Mouse (Mus musculus): ENCODE measurements at regions not wholly inside any gene's neighbourhood (a gene's known extent, or its start where the extent isn't known, plus 50 kb on each side); places are given as distances from the start of the nearest gene placed in this dataset.

DNA sequence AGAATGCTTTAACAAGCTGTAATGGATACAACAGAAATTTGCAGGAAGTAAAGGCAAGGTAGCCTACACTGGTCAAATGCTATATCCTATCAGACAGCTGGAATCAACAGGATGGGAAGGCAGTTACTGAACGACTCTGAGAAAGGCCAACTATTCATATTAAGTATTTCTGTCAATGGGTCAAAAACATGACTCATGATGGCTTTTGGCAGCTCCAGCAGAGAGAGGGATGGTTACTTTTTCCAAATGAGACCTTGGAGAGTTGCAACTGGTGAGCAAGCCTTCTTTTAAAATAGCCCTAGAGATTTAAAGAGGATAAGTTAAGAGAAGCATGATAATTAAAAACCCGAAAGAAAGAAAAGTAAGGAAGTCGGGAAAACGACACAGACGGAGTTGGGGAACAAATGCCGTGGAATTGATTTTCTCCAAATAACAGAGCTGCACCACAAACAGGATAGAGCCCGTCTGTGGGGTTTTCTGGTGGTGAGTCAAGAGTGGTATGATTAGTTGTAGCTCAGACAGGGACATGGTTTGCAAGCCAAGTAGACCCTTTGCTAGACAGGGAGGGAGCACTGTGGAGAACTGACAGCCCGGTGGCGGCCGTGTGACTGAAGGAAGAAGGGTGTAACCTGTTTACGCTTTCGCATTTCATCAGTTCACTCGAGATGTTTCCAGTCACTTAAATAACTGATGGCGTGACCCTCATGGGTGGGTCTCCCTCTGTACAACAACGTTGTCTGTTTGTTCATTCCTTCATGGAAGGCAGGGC is 3638.1 kb upstream of the Gm7489 start:
- DNase-seq (ENCODE audit: low read depth, low spot score), result no peak

DNA sequence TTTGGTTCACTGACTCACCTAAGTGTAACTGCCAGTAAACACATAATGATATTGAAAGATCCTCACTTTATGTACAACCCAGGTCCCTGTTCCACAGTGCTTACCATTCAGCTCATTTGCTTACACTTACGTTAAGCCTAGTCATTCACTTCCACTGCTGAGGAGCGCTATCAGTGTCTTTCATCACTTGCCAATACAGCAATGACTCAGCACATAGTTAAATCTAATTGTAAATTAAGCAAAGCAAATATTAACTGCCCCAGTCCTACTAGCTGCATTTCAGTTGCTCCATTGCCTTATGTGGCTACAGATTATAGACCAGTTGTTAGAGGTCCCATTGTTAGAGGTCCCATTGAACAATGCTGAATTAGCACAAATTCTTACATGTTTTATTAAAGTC is 3624.6 kb upstream of the Gm7489 start:
- DNase-seq (ENCODE audit: low read depth, low spot score), result no peak

DNA sequence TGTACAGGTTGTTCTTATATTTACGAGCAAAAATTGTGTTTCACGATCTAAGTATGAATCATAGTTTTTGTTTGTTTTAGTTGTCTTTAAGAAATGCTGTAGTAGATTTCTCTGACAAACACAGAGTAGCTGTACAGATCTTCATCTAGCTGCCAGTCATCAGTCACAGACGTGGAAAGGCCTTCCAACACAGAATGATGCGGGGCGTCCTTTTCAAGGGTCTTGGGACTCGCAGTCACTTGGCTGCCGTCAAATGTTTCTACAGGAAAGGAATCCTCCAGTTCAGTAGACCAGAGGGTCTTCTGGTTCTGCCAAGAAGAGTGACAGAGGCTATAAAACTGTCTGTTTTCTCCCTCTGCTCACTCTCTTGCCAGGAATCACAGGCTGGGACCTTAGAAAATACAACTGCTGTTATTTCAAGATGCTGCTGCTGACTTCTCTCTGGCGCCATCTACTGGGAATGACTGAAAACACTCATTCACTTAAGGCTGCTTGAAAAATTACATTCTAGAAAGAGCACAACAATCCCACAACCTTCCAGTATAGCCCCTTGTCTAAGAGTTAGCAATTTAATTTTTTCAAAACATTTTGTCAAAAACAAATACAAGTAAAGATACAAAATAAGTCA is 3623.3 kb upstream of the Gm7489 start:
- peak; percentile 67 for DNase-seq (ENCODE audit: low read depth, low spot score)

DNA sequence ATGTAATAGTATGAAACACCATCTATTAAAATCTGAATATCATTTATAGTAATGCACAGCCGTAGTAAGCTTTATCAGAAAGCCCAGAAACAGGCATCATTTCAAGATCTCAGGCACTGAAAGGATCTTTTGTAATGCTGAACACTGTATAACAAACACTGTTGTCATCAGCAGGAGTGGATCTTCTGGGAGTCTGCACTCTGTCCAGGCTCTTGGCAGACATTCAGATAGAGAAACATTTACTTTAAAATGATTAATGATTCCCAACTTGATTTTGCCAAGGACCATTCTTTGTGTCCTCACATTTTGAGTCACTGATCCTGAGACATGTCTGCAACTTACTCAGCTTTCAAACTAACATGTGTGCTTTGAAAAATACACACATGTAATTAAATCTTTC is 3617.2 kb upstream of the Gm7489 start:
- DNase-seq (ENCODE audit: low read depth, low spot score), result no peak

DNA sequence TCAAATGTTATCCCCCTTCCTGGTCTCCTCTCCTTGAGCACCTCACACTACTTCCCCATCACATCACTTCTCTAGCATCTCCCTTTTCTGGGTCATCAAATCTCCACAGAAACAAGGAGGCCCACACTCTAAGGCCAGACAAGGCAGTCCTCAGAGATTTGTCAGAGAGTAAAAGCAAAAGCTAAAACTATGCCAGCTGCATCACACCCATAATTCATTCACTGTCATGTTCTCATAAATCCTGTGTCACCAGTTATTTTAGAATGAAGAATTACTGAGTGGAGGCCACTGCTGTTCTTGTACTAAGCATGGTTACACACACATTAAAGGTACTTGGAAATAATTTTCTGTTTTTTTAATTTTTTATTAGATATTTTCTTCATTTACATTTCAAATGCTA is 3613.1 kb upstream of the Gm7489 start:
- no peak for DNase-seq (ENCODE audit: low read depth, low spot score)

DNA sequence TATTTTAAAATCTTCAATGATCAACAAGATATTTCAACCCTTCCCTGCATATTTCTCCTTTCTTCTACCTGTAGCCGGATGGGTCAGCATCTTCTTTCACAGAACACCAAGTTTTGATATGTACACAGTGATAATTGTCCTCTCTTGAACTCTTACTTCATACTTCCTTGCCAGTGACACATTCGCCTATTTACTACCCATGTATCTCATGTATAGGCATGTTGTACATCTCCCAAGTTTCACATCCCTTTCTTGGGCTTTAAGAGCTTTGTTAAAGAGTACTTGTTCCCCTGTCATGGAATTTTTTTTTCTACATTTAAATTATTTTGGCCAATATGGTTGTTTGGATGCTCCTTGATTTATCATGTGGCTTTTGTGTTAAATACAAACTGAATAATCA is 3602.1 kb upstream of the Gm7489 start:
- no peak for DNase-seq (ENCODE audit: low read depth, low spot score)

DNA sequence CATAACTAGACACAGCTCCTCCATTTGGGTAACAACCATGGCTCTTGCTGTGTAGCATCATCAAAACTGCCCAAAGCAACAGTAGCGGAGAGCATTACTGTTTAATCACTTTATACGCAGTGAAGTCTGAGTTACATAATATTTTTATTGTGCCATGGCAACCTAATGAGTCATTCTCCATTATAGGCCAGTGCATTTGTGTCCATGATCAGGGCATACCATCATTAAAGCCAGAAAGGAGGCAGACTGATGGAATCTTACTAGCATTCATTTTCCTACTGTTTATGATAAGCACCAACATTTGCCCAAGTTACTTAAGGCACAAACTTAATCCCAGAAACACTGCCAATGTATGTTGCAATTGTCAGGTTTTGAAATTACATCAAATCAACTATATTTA is 3601.2 kb upstream of the Gm7489 start:
- no peak for DNase-seq (ENCODE audit: low read depth, low spot score)

DNA sequence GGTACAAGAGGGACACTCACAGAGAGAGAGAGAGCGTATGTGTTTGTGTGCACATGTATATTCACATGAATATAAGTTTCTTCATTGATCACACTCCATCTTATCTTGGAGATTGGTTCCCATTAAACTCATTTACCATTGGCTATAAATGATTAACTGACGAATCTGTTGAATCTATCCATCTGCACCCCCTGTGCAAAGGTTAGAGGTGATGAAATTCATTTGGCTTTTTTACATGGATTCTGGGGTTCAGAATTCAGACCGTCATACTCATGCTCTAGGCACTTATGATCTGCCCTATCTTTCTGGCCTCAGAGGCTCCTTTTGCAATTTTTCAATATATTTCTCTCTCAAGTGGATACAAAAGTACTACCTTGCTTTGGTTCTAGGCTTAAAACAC is 3582.9 kb upstream of the Gm7489 start:
- no peak for DNase-seq (ENCODE audit: low read depth, low spot score)

DNA sequence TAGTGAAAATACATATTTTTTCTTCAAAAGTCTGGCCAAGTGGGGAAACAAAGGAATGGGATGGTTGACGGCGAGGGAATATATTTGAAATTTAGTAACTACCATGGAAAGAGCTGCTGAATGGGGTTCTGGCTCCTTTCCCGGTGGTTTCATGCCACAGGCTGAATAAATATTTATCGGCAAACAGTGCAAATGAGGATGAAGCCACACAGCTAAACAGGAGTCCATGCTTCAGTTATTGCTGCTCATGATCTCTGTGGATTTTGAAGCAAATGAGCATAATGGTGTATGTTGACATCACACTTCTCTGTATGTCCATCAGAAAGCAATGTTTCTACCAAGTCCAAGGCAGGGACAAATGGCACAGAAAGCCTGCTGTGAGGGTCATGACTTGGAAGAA is 3580.6 kb upstream of the Gm7489 start:
- no peak for DNase-seq (ENCODE audit: low read depth, low spot score)

DNA sequence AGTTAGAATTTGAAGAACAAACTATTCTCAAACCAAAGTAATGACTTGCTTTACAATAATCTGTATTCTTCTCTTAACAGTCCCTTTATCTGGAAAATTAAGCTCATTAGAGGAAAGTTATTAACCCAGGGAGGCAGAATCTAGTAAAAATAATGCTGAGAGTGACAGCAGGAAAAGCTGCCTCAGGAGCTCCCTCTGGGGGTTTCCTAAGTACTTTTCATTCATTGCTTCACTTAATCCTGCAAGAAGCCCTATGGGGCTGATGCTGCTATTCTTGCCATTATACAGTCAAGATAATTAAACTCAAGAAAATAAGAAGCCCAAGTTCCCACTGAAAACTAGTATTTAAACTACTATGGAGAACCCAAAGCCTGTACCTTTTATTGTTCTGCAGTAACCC is 3563.9 kb upstream of the Gm7489 start:
- DNase-seq (ENCODE audit: low read depth, low spot score), result no peak

DNA sequence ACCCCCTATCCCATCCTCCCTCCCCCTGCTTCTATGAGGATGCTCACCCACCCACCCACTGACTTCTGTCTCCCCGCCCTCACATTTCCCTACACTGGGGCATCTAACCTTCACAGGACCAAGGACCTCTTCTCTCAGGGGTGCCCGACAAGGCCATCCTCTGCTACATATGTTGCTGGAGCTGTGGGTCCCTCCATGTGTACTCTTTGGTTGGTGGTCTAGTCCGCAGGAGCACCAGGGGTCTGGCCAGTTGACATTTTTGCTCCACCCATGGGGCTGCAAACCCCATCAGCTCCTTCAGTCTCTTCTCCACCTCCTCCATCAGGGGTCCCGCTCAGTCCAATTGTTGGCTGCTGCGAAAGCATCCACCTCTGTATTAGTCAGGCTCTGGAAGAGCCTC is 3539.2 kb upstream of the Gm7489 start:
- DNase-seq (ENCODE audit: low read depth, low spot score), result no peak

DNA sequence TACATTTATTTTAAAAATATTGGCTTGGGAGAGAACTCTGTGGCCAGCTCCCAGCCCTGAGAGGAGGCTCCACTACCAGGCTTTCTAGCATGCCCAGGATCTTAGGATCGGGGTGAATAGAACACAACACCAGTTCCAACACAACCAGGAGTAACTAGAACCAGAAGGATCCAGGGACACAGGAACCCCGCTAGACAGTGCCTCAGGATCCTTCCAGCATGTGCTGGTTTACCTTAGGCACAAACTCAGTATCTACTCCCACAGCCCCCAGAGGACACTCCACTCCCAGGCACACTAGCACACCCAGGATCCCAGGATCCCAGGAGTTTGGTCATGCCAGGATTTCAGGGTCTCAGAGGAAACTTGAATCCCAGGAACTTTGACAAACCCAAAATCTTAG is 3537.8 kb upstream of the Gm7489 start:
- DNase-seq (ENCODE audit: low read depth, low spot score), result no peak

DNA sequence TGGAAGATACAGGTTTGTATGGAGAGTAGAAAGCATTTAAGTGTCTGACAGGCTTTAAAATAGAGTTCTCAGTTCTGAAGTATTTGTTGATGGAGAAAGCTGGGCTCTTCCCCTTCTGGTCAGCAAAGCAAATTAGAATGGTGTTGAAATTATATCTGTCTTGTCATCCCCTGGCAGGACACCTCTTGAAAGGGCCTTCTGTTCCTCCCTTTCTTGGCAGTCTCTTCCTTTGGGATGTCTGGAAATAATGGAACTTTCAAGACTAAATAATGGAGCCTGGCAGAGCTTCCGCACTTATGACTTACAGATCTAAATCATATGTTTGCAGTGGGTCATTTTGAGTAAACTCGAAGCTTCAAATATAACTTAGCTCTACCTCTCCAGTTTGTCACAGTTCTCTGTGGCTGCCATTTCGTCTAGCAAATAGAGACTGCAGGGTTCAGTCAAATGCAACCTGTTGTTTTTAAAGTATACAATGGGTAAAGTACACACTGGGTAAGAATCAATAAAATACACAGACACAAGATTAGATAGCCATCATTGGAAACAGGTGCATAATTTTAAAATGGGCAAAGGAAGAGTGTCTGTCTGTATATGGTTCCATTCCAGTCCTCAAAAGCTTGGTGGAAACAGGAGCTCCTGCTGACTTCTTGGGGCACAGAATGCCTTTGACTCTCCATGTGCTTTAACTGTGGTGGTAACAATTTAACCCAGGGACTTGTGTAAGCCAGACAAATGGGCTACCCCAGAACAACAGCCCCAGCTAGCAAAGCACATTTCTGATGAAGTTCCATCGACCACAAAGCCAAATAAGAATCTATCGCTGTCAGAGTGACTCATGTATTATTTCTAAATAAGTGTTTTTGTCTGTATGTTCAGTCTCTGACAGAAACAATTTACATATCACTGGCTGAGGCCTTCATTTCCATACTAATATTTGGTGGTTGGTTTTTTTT is 3524.4 kb upstream of the Gm7489 start:
- no peak for DNase-seq (ENCODE audit: low read depth, low spot score)

DNA sequence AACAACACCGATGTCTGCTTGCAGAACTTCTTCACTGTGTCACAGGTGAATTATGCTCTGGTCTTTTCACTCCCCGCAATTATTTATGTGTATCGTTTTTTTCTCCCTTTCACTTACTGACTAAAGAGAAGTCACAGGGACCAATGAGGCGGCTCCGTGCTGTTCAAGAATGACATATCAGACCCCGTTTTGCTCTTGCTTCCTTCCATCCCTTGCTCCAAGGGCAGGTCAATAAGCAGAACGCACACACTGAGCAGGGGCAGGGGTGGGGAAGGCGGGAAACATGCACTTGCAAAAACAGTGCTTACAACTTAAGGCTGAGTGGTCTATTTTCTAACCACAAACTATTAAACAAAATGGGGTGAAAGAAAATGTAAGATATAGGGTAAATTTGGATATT is 3523.4 kb upstream of the Gm7489 start:
- DNase-seq (ENCODE audit: low read depth, low spot score), result no peak

DNA sequence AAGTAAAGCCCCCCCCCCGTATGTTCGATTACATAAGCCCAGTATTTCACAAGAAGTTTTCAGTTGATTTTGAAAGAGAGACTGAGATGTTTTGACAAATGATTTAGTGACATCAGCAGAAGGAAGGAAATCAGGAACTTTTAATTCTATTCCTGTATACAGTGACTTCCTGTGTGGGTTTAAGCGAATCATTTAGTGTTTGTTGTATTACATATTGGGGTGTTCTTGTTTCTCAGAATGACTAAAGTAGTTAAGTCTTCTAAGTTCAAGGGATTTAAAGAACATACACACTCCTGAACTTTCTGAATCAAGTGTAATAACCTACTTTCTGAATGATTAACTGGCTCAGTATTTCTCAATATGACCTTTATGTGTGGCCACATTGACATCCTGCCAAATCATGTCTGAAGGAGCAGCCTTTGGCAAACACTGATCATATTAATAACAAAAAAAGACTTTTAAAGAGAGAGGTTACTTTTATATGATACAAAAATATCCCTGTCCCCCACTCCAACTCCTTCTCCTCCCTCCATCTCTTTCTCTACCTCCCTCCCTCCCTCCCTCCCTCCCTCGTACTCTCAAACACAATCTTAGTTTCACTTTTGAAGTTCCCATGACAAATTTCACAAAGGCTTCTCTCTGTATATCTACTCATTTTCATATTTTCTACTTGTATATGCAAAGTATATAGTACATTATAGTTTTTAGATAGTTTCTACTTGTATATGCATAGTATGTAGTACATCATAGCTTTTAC is 3522.8 kb upstream of the Gm7489 start:
- no peak for DNase-seq (ENCODE audit: low read depth, low spot score)

DNA sequence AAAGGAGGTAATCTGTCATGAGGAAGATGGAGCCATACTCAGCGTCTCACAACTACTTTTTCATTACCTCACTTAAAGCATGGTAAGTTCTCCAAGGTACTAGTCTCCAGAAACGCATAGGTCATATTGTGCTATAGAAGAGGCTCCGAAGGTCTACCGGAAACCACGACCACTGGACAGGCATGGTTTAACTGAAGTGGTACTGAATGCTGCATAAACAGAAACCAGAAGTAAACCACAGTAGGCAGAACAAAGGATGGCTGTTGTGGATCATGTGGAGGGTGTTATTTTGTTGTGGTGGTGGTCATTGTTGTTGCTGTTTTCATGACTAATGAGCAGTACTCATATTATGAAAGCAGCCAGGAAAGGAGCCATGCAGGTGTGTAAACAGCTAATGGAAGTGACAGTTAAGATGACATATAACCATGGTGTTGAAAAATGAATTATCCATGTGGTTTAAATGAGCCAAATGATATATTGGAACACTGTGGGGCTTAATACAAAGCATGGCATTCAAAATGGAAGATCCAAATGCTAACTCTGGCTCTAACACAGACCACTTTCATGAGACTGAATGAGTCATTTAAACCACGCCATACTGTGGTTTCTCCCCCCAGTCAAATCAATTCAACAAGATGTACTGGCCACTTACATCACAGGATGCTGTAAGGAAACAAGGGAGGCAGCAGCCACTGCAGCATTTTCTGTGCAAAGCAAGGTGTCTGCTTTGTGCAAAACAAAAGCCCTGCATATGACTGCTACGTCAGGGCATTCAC is 3484.5 kb upstream of the Gm7489 start:
- no peak for DNase-seq (ENCODE audit: low read depth, low spot score)

DNA sequence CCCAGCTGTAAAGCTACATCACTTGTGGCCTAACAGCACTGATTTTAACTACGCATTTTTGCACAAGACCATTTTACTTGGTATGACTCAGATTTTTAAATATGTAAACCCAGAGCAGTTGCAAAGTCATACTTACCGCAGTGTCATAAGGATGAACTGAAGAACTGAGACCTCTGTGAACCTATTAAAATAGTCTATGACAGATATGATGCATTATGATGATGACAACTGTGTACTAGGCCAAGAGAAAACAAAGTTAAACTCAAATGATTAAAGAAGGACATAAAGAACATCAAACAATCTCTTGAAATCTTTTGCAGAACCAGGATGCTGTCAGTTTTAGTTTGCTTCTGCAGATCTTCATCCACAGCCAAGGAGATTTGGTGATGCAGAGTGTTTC is 3483.3 kb upstream of the Gm7489 start:
- no peak for DNase-seq (ENCODE audit: low read depth, low spot score)

DNA sequence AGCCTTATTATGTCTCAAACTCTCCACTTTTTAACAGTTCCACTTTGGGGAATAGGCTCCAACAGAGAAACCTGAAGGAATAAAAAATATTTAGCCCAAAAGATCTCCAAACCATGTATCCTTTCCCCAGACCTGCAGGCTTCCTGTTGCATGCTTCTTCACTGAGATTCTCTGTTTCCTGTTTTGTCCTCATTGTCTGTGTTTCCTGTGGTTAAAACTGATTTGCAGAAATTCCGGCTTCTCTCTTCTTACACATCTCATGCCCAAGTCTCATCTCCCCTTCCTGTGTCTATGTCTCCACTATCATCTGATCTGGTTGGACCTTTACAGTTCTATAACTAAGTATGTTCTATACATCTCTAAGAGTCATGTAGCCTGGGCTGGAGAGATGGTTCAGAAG is 3482.2 kb upstream of the Gm7489 start:
- no peak for DNase-seq (ENCODE audit: low read depth, low spot score)

DNA sequence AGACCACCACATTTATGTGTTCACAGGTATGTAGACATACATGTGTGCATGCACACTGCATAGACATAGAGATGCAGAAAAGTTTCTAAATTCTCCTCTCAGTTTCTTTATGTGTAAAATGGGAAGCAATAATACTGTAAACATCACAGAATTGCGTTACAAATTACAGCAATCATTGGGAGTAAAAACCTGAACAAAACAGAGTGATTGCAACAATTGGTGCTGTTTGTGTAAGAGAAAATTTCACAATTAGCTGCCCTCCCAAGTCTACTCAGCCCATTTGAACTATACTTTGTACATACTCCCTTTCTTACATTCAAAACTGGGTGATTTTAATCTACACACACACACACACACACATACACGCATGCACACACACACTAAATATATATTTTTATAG is 3480.8 kb upstream of the Gm7489 start:
- DNase-seq (ENCODE audit: low read depth, low spot score), result no peak

DNA sequence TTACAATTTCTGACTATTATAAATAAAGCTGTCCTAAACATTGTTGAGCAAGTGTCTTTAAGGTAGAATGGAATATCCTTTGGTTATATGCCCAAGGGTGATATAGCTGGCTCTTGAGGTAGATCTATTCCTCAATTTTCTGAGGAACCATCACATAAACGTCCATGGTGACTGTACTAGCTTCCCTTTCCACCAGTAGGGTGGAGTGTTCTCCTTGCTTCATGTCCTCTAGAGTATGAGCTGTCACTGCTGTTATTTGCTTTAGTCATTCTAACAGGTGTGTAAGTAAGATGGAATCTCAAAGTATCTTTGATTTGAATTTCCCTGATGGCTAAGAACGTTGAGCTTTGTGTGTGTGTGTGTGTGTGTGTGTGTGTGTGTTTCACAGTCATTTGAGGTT is 3475.7 kb upstream of the Gm7489 start:
- no peak for DNase-seq (ENCODE audit: low read depth, low spot score)

DNA sequence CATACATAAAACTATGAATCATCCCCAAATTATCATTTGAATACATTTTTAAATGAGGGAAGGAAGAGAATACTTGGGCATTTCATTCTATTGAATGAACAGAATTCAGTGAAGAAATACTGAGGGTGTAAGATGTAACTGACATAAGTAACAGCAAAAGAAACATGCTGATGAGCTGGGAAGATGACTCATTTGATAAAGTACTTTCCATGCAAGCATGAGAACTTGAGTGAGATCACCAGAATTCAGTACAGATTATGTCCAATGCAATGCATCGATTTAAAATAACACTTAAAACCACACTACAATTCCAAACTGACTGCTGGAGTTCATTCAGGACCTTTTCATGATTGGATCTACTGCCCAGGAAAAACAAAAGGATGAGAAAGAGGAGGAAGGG is 3467.1 kb upstream of the Gm7489 start:
- DNase-seq (ENCODE audit: low read depth, low spot score), result no peak
